Mouse (Mus musculus): ENCODE measurements around the gene Zfp784.

DNA sequence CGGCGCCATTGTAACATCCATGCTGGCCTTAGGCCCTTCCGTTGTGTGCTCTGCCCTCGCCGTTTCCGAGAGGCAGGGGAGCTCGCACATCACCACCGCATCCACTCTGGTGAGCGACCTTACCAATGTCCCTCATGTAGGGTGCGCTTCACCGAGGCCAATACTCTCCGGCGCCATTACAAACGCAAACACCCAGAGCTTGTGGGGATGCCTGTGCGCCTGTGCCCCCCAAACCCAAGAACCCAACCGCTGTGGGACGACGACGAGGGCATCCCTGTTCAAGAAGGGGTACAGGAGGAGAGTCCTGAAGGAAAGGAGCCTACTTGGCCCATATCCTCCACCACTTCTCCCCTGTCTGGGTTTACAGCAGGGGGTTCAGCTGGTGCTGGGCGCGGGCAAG, 20.3 kb downstream of the Zfp784 start:
- no peak for TF ChIP-seq CTCF (IDR thresholded peaks at IDR 0.05; ENCODE audit: extremely low read depth, insufficient read length, insufficient replicate concordance, low read depth, low read length)
- no peak for TF ChIP-seq POLR2A (IDR thresholded peaks at IDR 0.05; ENCODE audit: low read depth, low read length)
